Mouse (Mus musculus) heart, embryonic 14.5 days (tissue): ENCODE data around the gene Ncoa3. TPM values are rescaled to one million over a fixed set of nuclear protein-coding genes. Genes with fewer than 3 reads are reported as not detected.
A peak's percentile ranks its signal among the peaks of the same experiment; 100 is the strongest.

ENCODE experiments used
- ATAC-seq: fragments of 200-750 bp; cut with Nextera tagmentation; 2 replicates; pipeline ENCODE4 v1.8.0; 2017; ENCODE audit warnings: low read depth, moderate TSS enrichment; ENCODE audit not compliant: insufficient number of reproducible peaks, insufficient read depth, low FRiP score
- H3K27ac ChIP-seq, 2 experiments: fragments of 200-500 bp in 1 of 2; fragments of 300-500 bp in 1 of 2; sonication (generic) in 1 of 2; replicated peaks in 1 of 2; 2 replicates each; pipeline ENCODE4 v1.5.1; 2012 to 2014; ENCODE audit warnings: low read depth in 2 of 2, low read length in 2 of 2, control low read depth in 1 of 2, mild to moderate bottlenecking in 1 of 2, mixed read lengths in 1 of 2; ENCODE audit not compliant: control insufficient read depth in 1 of 2, insufficient read depth in 1 of 2
- H3K27me3 ChIP-seq: fragments of 300-500 bp; sonication (generic); 2 replicates; pipeline ENCODE4 v1.6.1; 2014; ENCODE audit warnings: mild to moderate bottlenecking, low read length, control low read depth; ENCODE audit not compliant: control insufficient read depth, insufficient read depth
- H3K36me3 ChIP-seq: fragments of 300-500 bp; sonication (generic); 2 replicates; pipeline ENCODE4 v1.6.1; 2014; ENCODE audit warnings: mild to moderate bottlenecking, control low read depth, low read length, mixed read lengths; ENCODE audit not compliant: control insufficient read depth, insufficient read depth
- H3K4me1 ChIP-seq, 2 experiments: fragments of 200-500 bp in 1 of 2; fragments of 300-500 bp in 1 of 2; sonication (generic) in 1 of 2; 2 replicates each; pipeline ENCODE4 v1.6.1; 2012 to 2014; ENCODE audit warnings: low read length in 2 of 2, control low read depth in 1 of 2, mixed read lengths in 1 of 2; ENCODE audit not compliant: control insufficient read depth in 2 of 2, insufficient read depth in 2 of 2
- H3K4me2 ChIP-seq: fragments of 300-500 bp; sonication (generic); 2 replicates; pipeline ENCODE4 v1.6.1; 2014; ENCODE audit warnings: mild to moderate bottlenecking, low read length
- H3K4me3 ChIP-seq, 2 experiments: fragments of 200-500 bp in 1 of 2; fragments of 300-500 bp in 1 of 2; sonication (generic) in 1 of 2; 2 replicates each; pipeline ENCODE4 v1.5.1; 2012 to 2014; ENCODE audit warnings: low read length in 2 of 2, mild to moderate bottlenecking in 2 of 2, control low read depth in 1 of 2, low read depth in 1 of 2, moderate library complexity in 1 of 2; ENCODE audit not compliant: control insufficient read depth in 1 of 2, insufficient read depth in 1 of 2
- H3K9ac ChIP-seq: fragments of 300-500 bp; sonication (generic); 2 replicates; pipeline ENCODE4 v1.6.1; 2014; ENCODE audit warnings: mild to moderate bottlenecking, low read length
- H3K9me3 ChIP-seq: fragments of 300-500 bp; sonication (generic); 2 replicates; pipeline ENCODE4 v1.6.1; 2016; ENCODE audit warnings: low read length, control low read depth; ENCODE audit not compliant: control insufficient read depth
- WGBS: fragments of 180-500 bp; shearing (Covaris S2); extraction: QIAGEN DNeasy Blood & Tissue Kit; methylation state at CpG from one replicate; pipeline ENCODE4 v1.1.7; 2014; 5-methylcytosine and 5-hydroxymethylcytosine counted together
- polyA plus RNA-seq: library from polyadenylated mRNA; unstranded; fragments of >200 nt; fragmentation: Nextera tagmentation; extraction: Ambion mirVana; gene quantifications from 2 replicates; pipeline ENCODE4 v1.2.1, GENCODE M21; 2014

The Ncoa3 gene
- polyA plus RNA-seq, 1 experiment from 2014 or later = 12.5 TPM

GRCm38 (mm10) chr2:166024621-166025020 is 32.2 kb downstream of the Ncoa3 start:
- no peak overlapping the region for H3K27ac ChIP-seq
- H3K9me3 ChIP-seq = no peaks in the 10 kb centered on the region
- no peak for ATAC-seq
- H3K4me3 ChIP-seq = no peak overlapping the region
- no peaks in the 10 kb centered on the region for H3K36me3 ChIP-seq
- no peak overlapping the region for H3K4me2 ChIP-seq
- H3K9ac ChIP-seq = no peak overlapping the region
- WGBS = 87% methylated on average over 4 of the region's 4 CpGs
- H3K27me3 ChIP-seq = no peaks in the 10 kb centered on the region
- peaks cover 9 to 30% of the 10 kb centered on the region in 2 experiments for H3K4me1 ChIP-seq

- WGBS = 77% methylated on average over 5 of the region's 5 CpGs
- Histone ChIP-seq H3K4me2 (no peak overlapping the region), H3K27me3 (no peaks in the 10 kb centered on the region), H3K4me1 (peaks cover 11 to 37% of the 10 kb centered on the region in 2 experiments), H3K9me3 (no peaks in the 10 kb centered on the region), H3K27ac (no peak overlapping the region), H3K9ac (no peak overlapping the region), H3K4me3 (no peak overlapping the region), H3K36me3 (no peaks in the 10 kb centered on the region)
- ATAC-seq = no peak
Observed at GRCm38 (mm10) chr2:166025943-166026342, 33.5 kb downstream of the Ncoa3 start.

- no peak for ATAC-seq
- 88% methylated on average over 3 of the region's 3 CpGs for WGBS
Observed at GRCm38 (mm10) chr2:166027834-166028233, 35.4 kb downstream of the Ncoa3 start.

GRCm38 (mm10) chr2:166029232-166029631 is 36.8 kb downstream of the Ncoa3 start:
- Histone ChIP-seq H3K4me2 (no peak overlapping the region), H3K9ac (no peak overlapping the region), H3K27ac (no peak overlapping the region), H3K36me3 (no peaks in the 10 kb centered on the region), H3K4me1 (peaks cover 8 to 32% of the 10 kb centered on the region in 2 experiments), H3K9me3 (no peaks in the 10 kb centered on the region), H3K27me3 (no peaks in the 10 kb centered on the region), H3K4me3 (no peak overlapping the region)
- 63% methylated on average over 4 of the region's 4 CpGs for WGBS
- ATAC-seq = no peak

More at GRCm38 (mm10) chr2:166027834-166028233, 35.4 kb downstream of the Ncoa3 start:
- Histone ChIP-seq H3K9me3 (no peaks in the 10 kb centered on the region), H3K4me1 (peaks cover 8 to 32% of the 10 kb centered on the region in 2 experiments), H3K9ac (no peak overlapping the region), H3K27me3 (no peaks in the 10 kb centered on the region), H3K4me2 (no peak overlapping the region), H3K36me3 (no peaks in the 10 kb centered on the region), H3K4me3 (no peak overlapping the region), H3K27ac (no peak overlapping the region)

- 14% methylated on average over 13 of the region's 13 CpGs for WGBS
- Histone ChIP-seq H3K9ac (peak overlapping the region; percentile 60), H3K27ac (peak overlapping the region; percentile 90 to 95), H3K4me3 (peak overlapping the region; percentile 15 to 32), H3K4me2 (peak overlapping the region; percentile 71), H3K9me3 (no peaks in the 10 kb centered on the region), H3K27me3 (no peaks in the 10 kb centered on the region), H3K36me3 (no peaks in the 10 kb centered on the region), H3K4me1 (peaks cover 11 to 40% of the 10 kb centered on the region in 2 experiments)
- no peak for ATAC-seq
Observed at GRCm38 (mm10) chr2:166030256-166030995, 38.0 kb downstream of the Ncoa3 start.

GRCm38 (mm10) chr2:166031120-166031929 is 38.9 kb downstream of the Ncoa3 start:
- H3K9ac ChIP-seq = peak overlapping the region; percentile 67
- H3K9me3 ChIP-seq = no peaks in the 10 kb centered on the region
- peaks cover 11 to 44% of the 10 kb centered on the region in 2 experiments for H3K4me1 ChIP-seq
- ATAC-seq = peak; percentile 91
- H3K36me3 ChIP-seq = no peaks in the 10 kb centered on the region
- peak overlapping the region; percentile 83 to 90 for H3K27ac ChIP-seq
- no peaks in the 10 kb centered on the region for H3K27me3 ChIP-seq
- peak overlapping the region; percentile 30 to 32 for H3K4me3 ChIP-seq
- WGBS = 19% methylated on average over 7 of the region's 7 CpGs
- peak overlapping the region; percentile 71 for H3K4me2 ChIP-seq

- Histone ChIP-seq H3K4me1 (peaks cover 11 to 44% of the 10 kb centered on the region in 2 experiments), H3K27me3 (no peaks in the 10 kb centered on the region), H3K36me3 (peaks cover 6% of the 10 kb centered on the region; the same call in 1 of the 2 replicates), H3K9ac (no peak overlapping the region), H3K4me3 (no peak overlapping the region), H3K4me2 (no peak overlapping the region), H3K27ac (no peak overlapping the region), H3K9me3 (no peaks in the 10 kb centered on the region)
- WGBS = 87% methylated on average over 5 of the region's 5 CpGs
- no peak for ATAC-seq
Observed at GRCm38 (mm10) chr2:166032628-166033027, 40.2 kb downstream of the Ncoa3 start.
